Mouse (Mus musculus): ENCODE results near the gene Ppp5c.

Ppp5c gene

GRCm38 (mm10) chr7:16982859-16983568 lies 44.7 kb downstream of the Ppp5c start, which contains the start of gene Gm42372:
Gene Gm42372, plus strand, starts transcription at chr7:16983086.
- no peak for DNase-seq (ENCODE audit: low read depth)

GRCm38 (mm10) chr7:16980348-16980747 lies 47.4 kb downstream of the Ppp5c start:
- no peak for DNase-seq (ENCODE audit: low read depth)

GRCm38 (mm10) chr7:16978593-16978992 lies 49.1 kb downstream of the Ppp5c start:
- DNase-seq (ENCODE audit: low read depth), result no peak

GRCm38 (mm10) chr7:16978173-16978572 lies 49.6 kb downstream of the Ppp5c start:
- no peak for DNase-seq (ENCODE audit: low read depth)

GRCm38 (mm10) chr7:16976298-16976697 lies 51.4 kb downstream of the Ppp5c start:
- DNase-seq (ENCODE audit: low read depth), result no peak

- no peak for DNase-seq (ENCODE audit: low read depth)
Measured at GRCm38 (mm10) chr7:16974018-16974417, 53.7 kb downstream of the Ppp5c start.

- DNase-seq (ENCODE audit: low read depth), result no peak
Measured at GRCm38 (mm10) chr7:16971160-16971559, 56.6 kb downstream of the Ppp5c start.

- DNase-seq (ENCODE audit: low read depth), result no peak
Measured at GRCm38 (mm10) chr7:16968414-16968813, 59.3 kb downstream of the Ppp5c start.

GRCm38 (mm10) chr7:16961678-16962077 lies 66.0 kb downstream of the Ppp5c start:
- no peak for DNase-seq (ENCODE audit: low read depth)

- DNase-seq (ENCODE audit: low read depth), result no peak
Measured at GRCm38 (mm10) chr7:16959539-16960187, 68.1 kb downstream of the Ppp5c start, which contains the start of gene Pnmal1. Gene Pnmal1, plus strand, starts transcription at chr7:16959679.

GRCm38 (mm10) chr7:16956410-16957265 lies 71.1 kb downstream of the Ppp5c start:
- no peak for DNase-seq (ENCODE audit: low read depth)

GRCm38 (mm10) chr7:16955712-16956111 lies 72.0 kb downstream of the Ppp5c start:
- DNase-seq (ENCODE audit: low read depth), result no peak

Measured in c-Kit-positive CD71-positive TER-119-negative erythroid progenitor cells, embryonic 14.5 days (primary cell).